Mouse (Mus musculus) cerebellum, adult 8-10 months (tissue): ENCODE results near the gene Llph.
A peak's percentile ranks its signal among the peaks of the same experiment; 100 is the strongest.
"Not testable (repeated sequence)": the region's sequence is repeated elsewhere in the genome, so short reads cannot be mapped to it uniquely, and the experiment has no call there.

Experiments used
- DNase-seq: peaks from one replicate; pipeline ENCODE4 v3.0.0; 2022

Llph gene

DNA sequence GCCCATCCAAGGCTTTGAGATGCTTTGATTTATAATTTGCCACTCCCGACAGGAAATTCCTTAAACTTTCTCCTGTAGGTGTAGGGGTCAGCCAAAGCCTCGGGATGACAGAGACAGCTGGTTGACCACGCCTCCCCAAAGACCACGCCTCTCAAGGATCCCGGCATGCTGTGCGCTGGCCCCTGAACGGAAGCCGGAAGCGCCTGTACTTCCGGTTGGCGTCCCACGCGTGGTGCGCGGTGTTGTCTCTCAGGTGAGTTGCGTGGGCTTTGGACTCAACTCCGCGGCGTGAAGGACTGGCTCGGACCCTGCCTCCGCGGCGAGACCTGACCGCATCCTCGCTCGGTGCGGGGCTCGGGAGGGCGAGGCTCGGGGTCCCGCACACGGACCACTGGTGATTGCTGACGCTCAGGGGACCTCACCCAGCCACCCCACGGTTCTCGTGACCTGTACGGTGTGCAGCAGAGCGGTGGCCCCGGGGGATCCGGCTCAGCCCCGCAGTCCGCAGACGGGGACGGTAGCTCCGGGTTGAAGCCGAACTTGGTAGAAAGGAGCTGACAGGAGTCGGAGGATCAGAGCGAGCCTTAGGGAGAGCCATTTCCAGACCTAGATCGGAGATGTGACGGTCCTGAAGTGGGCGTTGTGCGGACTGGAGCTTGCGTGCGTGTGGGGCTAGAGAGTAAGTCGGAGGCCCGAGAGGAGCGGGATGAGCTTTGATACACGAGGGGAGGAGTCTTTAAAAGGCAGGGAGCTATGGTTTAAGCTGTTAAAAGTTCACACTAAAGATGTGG lies at the start of gene Llph:
Llph (plus strand) TSS at position 200 of the 791 bp plus-strand sequence.
- DNase-seq = peak; percentile 75

DNA sequence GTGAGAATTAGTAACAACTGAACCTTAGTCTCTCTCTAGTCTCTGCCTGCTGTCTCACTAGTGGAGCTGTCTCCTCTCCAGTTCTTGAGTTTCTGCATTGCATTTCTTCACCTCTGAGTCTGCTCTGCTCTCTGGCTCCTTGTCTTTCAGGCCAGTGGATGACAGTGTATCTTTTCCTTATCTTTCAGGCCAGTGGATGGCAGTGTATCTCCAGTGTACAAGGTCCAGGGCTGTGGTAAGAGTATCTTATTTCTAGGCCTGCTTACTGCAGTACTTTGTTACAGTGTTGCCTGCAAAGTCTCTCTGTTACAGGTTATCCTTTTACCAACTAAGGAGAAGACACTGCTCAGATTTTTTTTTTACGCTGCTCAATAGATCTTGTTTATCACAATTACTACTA lies 44.0 kb upstream of the Llph start:
- no peak for DNase-seq

DNA sequence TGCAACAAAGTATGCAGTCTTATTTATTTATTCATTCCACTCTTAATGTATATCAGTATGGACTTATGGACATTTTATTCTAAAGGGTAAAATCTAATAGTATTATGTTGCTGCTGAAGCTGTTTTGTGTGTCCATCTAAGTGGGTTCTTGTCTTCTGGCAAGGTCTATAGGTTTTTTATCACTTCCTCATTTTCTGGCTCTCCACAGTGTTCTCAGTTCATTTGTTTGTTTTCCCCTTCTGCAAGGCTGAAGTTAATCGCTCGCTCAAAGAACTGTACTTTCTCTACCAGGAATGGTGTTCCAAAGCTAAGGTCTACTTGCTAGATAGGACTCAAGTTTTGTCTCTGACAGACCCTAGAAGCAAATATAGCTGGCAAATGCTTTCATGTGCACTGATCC lies 43.5 kb upstream of the Llph start:
- no peak for DNase-seq

DNA sequence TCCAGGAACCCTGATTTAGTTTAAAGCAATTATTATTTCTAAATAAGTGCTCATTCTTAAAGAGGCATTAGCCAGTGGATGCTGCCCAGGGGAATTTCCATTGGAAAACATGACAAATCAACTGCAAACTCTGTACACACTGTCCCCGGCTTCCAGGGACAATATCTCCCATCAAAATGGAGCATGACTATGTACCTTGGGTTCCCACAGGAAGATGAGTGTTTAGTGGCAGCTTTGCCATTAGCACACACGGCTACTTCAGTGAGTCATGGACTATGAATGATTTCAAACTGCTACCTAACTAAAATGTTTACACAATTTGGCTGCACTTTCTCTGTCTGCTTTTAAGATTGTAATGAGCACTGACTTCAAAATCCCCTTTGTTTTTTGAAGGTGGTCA lies 38.4 kb upstream of the Llph start:
- no peak for DNase-seq

DNA sequence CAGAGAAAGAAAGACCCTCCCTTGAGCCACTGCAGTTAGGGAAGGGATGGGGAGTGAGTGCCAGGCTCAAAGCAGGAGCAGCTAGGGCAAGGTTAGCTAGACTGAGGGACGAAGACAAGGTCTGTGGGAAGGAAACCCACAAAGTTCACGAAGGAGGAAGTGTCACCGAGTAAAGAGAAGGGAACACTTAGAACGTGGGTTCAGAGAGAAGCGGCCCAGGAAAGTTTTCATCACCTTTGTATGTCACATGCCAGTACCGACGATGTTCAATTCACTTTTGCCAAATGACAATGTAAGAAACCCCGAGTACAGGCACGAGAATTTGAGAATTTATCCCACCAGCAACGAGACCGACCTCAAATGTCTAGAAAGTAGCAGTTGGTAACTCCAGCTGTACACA lies 37.6 kb upstream of the Llph start:
- no peak for DNase-seq

GRCm38 (mm10) chr10:120189782-120190181 lies 37.1 kb upstream of the Llph start:
- no peak for DNase-seq

DNA sequence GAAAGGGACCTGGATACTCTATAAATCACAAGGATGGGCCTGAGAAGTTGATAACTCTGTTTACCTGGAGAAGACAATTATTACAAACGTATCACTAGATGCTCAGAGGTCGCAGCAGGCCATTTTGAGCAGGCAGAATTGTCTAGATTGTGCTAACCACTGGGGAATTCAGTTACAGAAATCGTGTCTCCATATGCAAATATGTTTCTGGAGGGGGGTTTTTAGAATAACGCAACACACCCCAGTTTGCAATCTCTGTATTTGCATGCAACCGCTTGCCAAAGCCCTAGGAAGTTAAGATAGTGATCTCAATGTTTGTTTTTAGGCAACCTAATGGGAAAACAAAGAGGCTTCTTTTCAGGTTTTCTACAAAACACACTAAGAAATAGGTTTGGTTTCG lies 35.7 kb upstream of the Llph start:
- DNase-seq = no peak

- no peak for DNase-seq
Measured at GRCm38 (mm10) chr10:120192278-120192677, 34.6 kb upstream of the Llph start.

DNA sequence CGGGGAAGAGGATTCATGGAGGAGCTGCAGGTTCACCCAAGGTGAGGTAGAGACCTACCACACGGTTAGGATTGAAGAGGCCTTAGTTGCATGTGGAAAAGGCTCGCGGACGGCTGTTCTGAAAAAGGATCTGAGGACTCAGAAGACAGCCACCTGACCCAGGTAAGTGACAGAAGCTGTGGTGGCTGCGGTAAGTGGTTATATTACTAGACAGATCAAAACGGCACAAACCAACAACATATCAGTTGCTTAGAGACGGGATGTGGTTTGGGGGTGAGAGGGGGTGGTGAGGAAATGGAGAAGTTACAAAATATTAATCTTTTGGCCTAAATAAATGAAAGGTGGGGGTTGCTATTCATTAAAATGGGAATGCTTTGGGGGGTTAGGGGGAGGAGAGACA lies 33.6 kb upstream of the Llph start:
- no peak for DNase-seq

DNA sequence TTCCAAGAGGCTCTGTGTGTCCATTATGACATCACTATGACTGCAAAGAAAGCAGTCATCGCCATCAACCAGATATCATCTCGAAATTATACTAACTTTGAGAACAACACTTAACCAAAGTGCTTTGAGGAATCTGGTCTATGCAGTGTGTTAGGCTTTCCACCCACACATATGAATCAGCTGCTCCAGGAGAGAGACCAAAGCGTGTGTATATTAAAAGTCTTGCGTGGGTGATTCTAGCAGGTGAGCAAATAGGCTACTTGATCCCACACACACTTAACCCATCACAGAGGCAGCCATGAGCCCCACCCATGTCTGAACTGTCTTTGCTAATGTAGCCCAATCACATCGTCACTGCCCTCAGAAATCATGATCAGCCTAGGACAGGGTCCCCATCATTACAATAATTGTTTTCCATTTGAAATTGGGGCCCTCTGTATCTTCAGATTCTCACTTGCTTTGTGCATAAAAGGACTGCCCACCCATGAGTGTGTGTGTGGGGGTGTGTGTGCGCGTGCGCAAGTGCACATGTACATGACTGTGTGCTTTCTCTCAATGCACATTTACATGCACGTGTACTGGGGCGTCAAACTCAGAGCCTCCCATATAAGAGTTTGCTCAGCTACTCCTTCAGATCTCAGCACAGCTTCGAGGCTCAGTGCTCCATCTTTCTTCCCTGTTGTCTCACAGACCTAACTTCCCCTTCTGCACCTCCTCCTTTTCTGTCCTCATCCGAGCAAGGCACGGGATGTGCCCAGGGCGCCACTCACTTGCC lies 29.6 kb upstream of the Llph start:
- no peak for DNase-seq

DNA sequence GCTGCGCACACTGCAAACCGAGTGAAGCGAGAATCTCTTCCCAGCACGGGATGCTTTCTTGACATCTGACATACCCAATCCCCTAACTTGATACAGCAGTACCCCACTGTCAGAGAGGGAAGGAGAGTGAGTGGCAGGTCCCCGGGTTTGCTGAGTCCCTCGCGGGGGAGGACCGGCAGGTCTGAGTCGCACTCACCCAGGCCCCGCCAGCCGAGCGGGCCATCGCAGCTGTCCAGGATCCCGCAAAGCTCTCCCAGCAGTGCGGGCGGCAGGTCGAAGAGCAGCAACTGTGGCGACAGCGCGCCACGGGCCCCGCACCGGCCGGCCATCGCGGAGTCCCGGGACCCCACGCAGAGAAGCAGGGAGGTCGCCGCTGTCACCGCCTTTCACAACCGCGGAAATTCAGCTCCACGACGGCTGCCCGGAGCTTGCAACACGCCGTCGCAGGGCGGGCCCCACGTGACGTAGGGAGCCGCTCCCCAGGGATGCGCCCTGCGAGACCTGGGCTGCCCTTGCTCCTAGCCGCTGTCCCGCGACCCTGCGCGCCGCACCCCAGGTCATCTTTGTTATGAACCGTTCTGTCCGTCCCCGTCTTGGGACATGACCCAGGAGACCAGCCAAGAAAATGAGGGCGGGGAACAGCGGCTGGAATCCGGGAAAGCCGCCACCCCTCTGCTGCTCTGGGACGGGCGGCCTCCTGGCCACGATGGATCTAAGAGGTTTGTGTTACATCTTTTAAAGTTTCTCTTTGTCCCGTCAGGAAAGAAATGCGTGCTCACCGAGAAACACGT lies 25.5 kb upstream of the Llph start, which contains the start of gene Tmbim4:
Tmbim4 (plus strand) TSS at position 460 of the 791 bp plus-strand sequence.
- peak; percentile 5 for DNase-seq

DNA sequence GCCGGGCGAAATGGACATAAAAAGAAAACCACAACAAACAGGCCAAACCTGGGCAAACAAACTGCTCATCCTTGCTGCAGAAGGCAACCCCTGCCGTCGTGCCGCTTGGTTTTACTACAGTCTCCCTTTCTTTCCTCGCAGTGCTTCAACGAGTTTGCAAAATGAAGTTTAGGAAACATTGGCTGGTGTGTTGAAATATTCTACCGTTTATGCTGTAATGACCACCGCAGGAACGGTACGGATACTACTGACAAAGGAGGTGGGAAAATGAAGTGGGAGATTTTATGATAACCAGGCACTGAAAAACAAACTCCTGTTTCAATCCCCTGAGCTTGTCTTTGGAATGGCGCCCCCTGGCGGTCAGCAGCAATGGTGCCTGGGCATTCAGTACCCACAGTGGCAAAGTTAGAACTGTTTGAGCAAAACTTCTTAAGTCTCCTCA lies 24.9 kb upstream of the Llph start, which contains the start of gene Irak3:
Irak3 (minus strand) TSS at position 170 of the 442 bp plus-strand sequence.
- DNase-seq = peak; percentile 65

DNA sequence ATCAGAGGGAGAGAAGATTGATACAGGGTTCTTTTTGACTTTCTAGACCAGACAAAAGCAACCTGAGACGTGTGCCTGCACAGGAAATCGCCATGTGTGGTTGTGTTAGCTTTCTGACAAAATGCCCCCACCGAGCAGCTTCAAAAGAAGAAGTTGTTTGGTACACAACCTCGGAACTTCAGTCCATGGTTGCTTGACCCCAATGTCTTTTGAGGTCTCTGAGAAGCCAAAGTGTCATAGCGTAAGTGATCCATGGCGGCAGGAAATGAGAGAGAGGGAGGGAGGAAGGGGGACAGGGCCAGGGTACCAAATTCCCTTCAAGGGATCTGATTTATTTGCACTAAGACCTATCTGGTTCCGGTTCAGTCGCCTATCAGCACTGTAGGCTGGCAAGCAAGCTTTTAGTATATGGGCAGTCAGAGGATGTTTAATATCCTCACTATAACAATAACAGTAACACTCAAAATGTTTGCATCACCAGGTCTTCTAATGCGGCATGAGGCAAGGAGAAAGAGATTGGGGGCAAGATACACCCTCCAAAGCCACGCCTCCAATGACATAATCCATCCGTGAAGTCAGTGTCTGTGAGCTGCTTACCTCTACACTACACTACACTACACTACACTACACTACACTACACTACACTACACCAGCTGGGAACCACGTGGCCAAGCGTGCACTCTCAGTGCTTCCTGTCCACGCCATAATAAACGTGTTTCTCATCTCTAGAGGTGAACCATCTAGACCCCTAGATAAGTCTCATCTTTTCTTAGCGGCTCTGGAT lies 24.2 kb upstream of the Llph start:
- DNase-seq = no peak

- DNase-seq = no peak
Measured at GRCm38 (mm10) chr10:120204591-120205210, 22.2 kb upstream of the Llph start.

GRCm38 (mm10) chr10:120208015-120208414 lies 18.9 kb upstream of the Llph start:
- no peak for DNase-seq

DNA sequence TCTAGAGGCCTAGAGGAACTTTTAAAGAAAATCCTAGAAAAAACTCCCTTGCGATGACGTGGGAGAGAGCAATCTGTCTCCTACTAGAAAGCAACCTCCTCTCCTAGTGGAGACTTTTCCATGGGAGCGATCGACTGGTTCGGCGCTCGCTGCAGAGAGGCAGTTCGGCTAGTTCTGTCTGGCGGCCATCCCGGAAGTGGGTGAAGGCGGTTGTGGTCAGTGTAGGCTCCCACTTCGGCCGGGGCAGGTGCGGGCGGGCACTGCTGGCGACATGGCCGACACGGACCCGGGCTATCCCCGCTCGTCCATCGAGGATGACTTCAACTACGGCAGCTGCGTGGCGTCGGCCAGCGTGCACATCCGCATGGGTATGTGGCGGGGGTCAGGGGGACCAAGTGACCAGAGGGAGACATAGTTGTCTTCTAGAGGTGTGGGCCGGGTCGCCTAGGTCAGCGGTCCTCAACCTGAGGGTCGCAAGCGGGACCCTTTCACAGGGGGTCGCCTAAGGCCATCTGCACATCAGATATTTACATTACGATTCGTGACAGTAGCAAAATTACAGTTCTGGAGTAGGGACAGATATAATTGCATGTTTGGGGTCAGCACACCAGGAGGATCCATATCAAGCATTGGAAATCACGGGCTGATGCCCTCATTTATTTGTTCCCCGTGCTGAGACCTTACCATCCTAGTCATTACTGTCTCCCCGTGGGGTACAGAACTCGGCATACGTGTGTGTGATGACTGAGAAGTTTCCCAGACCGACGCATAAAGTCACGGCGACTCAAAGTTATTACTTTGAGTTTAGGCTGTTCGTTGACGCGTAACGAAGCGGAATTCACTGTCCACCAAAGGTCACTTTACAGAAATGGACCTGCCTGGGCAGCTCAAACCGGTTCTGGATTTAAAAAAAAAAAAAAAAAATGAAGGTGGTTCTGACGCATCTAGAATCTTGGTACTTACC lies 18.0 kb upstream of the Llph start:
- peak; percentile 80 for DNase-seq

DNA sequence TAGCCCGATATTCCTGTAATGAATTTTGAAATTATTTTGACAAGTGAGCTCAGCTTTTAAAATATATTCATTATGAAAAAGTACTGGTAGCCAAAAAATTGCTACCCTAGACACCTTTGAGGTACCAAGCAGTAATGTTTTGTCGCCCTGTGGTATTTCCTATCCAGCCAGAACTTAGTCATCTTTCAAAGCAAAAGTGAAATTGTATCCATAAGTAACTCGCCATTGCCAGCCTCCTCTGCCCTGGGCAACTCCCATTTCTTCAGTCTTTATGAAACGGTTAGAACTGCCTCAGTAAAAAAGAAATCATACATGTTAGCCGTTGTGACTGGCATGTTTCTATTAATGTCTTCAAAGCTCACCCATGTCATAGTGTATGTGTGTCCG lies 17.3 kb upstream of the Llph start:
- no peak for DNase-seq

- DNase-seq = no peak
Measured at GRCm38 (mm10) chr10:120210096-120210495, 16.8 kb upstream of the Llph start.

DNA sequence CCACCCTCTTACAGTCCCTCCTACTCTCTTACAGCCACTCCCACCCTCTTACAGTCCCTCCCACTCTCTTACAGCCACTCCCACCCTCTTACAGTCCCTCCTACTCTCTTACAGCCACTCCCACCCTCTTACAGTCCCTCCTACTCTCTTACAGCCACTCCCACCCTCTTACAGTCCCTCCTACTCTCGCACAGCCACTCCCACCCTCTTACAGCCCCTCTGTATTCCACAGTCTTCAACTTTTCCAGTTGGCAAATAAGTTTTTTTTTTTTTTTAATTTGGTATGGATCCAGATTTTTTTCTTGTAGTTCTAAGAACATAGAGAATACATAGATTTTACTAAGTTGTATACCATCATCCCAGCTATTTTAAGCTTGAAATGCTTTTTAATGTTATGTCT lies 9.8 kb upstream of the Llph start:
- not testable (repeated sequence) for DNase-seq

- no peak for DNase-seq
Measured at GRCm38 (mm10) chr10:120218996-120219395, 7.9 kb upstream of the Llph start.
